Mouse (Mus musculus) spleen, adult 2 months (tissue): ENCODE measurements around the gene Cic. TPM values are rescaled to one million over a fixed set of nuclear protein-coding genes. Genes with fewer than 3 reads are reported as not detected.
"Not testable (repeated sequence)": the region's sequence is repeated elsewhere in the genome, so short reads cannot be mapped to it uniquely, and the experiment has no call there.

Experiments
- DNase-seq, 2 experiments: peaks; one replicate each; pipeline versions ENCODE4 v3.0.0 to v3.0.0-alpha.2; 2012 to 2021; ENCODE audit warnings: low spot score in 2 of 2, low read depth in 1 of 2
- H3K27ac ChIP-seq: fragments of 200-500 bp; 2 replicates; pipeline ENCODE4 v1.5.1; 2012; ENCODE audit warnings: low read length, inconsistent platforms; ENCODE audit not compliant: insufficient read depth
- H3K27me3 ChIP-seq: fragments of 200-500 bp; 2 replicates; pipeline ENCODE4 v1.6.1; 2012; ENCODE audit warnings: mild to moderate bottlenecking, moderate library complexity, low read length, inconsistent platforms; ENCODE audit not compliant: control insufficient read depth, insufficient read depth
- H3K36me3 ChIP-seq: fragments of 200-500 bp; 2 replicates; pipeline ENCODE4 v1.6.1; 2012; ENCODE audit warnings: mild to moderate bottlenecking, low read length, inconsistent platforms; ENCODE audit not compliant: control insufficient read depth, insufficient read depth
- H3K4me1 ChIP-seq: fragments of 200-500 bp; 2 replicates; pipeline ENCODE4 v1.6.1; 2011; ENCODE audit warnings: inconsistent platforms; ENCODE audit not compliant: control insufficient read depth, insufficient read depth, insufficient read length
- H3K4me3 ChIP-seq: fragments of 200-500 bp; 2 replicates; pipeline ENCODE4 v1.5.1; 2011; ENCODE audit warnings: mild to moderate bottlenecking, inconsistent platforms; ENCODE audit not compliant: insufficient read depth, insufficient read length; ENCODE audit errors: extremely low read depth
- CTCF ChIP-seq: fragments of 200-500 bp; IDR thresholded peaks from 2 replicates; pipeline ENCODE4 v1.5.1; 2011; ENCODE audit warnings: mild to moderate bottlenecking, inconsistent platforms; ENCODE audit not compliant: insufficient read depth, insufficient read length, insufficient replicate concordance; ENCODE audit errors: extremely low read depth
- POLR2A ChIP-seq: fragments of 200-500 bp; IDR thresholded peaks from 2 replicates; pipeline ENCODE4 v1.6.1; 2011; ENCODE audit warnings: low read depth, low read length, inconsistent platforms
- WGBS: fragments of 180-500 bp; shearing (Covaris S2); methylation state at CpG from one replicate; pipeline ENCODE4 v1.1.7; 2018; 5-methylcytosine and 5-hydroxymethylcytosine counted together
- polyA plus RNA-seq: library from polyadenylated mRNA; depleted of rRNA; stranded (reverse); fragments of >200 nt; gene quantifications from 2 replicates; pipeline ENCODE4 v1.2.3, GENCODE M21; 2012

Gene Cic
- polyA plus RNA-seq, 1 experiment = 112 TPM

DNA sequence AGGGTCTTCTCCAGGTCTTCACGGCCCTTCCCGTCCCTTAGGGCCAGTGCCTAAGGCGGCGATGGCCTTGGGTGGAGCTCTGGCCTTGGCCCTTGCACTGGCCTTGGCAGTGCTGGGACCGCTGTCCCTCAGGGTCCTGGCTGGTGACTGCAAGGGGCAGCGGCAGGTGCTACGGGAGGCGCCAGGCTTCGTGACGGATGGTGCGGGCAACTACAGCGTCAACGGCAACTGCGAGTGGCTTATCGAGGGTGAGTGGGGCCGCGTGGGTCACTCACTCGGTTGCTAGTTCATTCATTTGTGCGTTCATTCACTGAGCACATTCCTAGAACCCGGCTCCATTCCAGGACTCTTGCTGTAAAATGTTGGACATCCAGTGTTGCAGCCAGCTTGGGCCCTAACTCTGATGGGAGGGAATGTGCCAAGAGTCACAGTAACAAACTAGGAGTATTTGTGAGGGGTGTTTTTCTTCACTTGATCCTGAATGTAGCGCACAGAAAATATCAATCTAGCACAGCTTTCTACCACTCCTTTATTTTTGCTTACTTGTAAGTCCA lies 50.0 kb downstream of the Cic start:
- peaks cover 19% of the 10 kb centered on the region for H3K27me3 ChIP-seq
- 75% methylated on average over 21 of the region's 21 CpGs for WGBS
- peak overlapping the region; percentile 22; the same call in 1 of the 2 replicates for H3K4me3 ChIP-seq
- H3K27ac ChIP-seq = no peak overlapping the region; the same call in 1 of the 2 replicates
- TF ChIP-seq CTCF = no peak
- TF ChIP-seq POLR2A = no peak
- H3K4me1 ChIP-seq = peaks cover 18% of the 10 kb centered on the region
- no peak for DNase-seq
- H3K36me3 ChIP-seq = no peaks in the 10 kb centered on the region

DNA sequence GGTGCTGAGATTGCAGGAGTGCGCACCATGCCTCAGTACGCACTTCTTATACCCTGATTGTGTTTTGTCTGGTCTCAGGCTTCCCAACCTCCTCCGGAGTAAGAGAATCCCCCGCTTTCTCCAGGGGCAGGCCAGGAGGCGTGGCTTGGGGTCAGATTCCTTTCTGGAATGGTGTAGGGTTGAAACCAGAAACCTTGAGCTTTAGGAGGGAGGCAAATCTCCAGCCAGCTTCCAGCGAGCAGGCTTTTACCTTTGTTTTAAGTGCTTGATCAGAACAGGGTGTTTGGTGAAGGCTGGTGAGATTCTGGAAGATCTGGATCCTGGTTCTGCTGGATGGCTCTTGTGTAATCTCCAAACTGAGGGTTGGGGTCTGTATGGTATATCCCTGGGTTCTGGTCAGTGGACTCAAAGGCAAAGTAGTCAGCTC lies 54.6 kb downstream of the Cic start:
- Histone ChIP-seq H3K4me1 (0 out of 2 replicates have a peak, but pooled peaks cover 3% of the 10 kb centered on the region), H3K27me3 (no peaks in the 10 kb centered on the region), H3K4me3 (no peak overlapping the region), H3K27ac (no peak overlapping the region), H3K36me3 (no peaks in the 10 kb centered on the region)
- DNase-seq = no peak
- TF ChIP-seq CTCF = no peak
- no peak for TF ChIP-seq POLR2A
- WGBS = 80% methylated on average over 6 of the region's 6 CpGs

DNA sequence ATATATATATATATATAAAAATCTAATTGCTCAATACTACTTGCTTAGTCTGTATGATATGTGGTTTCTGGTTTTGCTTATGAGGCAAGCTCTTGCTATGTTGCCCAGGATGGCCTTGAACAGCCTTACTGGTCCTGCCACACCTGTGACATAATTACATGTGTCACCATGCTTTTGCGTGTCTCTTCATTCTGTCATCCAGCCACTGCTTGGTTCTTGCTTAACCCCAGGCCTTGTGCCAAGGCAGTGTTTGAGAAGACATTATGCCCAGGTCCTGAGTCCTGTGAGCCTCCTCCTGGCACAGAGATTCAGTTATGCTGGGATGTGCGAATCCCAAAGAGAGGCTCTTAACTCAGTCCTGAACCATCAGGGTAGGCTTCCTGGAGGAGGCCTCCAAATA lies 55.7 kb downstream of the Cic start:
- DNase-seq = no peak
- H3K27ac ChIP-seq = no peak overlapping the region
- 92% methylated on average over 2 of the region's 2 CpGs for WGBS
- no peaks in the 10 kb centered on the region for H3K27me3 ChIP-seq
- H3K4me1 ChIP-seq = no peaks in the 10 kb centered on the region
- TF ChIP-seq CTCF (no peak), POLR2A (no peak)
- no peaks in the 10 kb centered on the region for H3K36me3 ChIP-seq
- no peak overlapping the region for H3K4me3 ChIP-seq

DNA sequence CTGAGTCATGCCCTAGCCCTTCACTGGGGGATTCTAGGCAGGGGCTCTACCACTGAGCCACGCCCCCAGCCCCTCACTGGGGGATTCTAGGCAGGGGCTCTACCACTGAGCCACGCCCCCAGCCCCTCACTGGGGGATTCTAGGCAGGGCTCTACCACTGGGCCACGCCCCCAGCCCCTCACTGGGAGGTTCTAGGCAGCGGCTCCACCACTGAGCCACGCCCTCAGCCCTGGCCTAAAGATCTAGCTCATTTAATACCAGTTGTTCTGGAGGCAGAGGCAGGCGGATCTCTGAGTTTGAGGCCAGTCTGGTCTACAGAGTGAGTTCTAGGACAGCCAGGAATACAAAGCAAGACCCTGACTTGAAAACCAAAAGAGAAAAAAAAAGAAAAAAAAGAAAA lies 57.9 kb downstream of the Cic start:
- H3K36me3 ChIP-seq, H3K27me3 ChIP-seq, DNase-seq, H3K27ac ChIP-seq, H3K4me1 ChIP-seq, H3K4me3 ChIP-seq: not testable (repeated sequence)
- 84% methylated on average over 6 of the region's 6 CpGs for WGBS

DNA sequence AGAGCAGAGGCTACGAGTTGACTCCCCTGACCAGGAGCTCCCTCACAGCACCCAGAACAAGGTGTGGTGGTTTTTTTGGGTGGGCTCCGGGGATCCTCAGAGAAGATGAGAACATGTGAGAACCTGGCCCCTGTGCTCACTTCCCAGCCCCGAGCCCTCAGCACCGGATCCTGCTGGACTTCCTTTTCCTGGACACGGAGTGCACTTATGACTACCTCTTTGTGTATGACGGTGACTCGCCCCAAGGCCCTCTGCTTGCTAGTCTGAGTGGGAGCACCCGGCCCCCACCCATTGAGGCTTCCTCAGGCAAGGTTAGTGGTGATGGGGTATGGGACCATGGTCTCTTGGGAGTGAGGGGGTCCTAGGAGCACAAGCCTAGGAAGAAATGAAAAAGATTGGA lies 58.7 kb downstream of the Cic start:
- 58% methylated on average over 8 of the region's 8 CpGs for WGBS
- Histone ChIP-seq H3K4me3 (no peak overlapping the region), H3K36me3 (no peaks in the 10 kb centered on the region), H3K4me1 (no peaks in the 10 kb centered on the region), H3K27me3 (no peaks in the 10 kb centered on the region), H3K27ac (no peak overlapping the region)
- no peak for DNase-seq
- TF ChIP-seq CTCF (no peak), POLR2A (no peak)

DNA sequence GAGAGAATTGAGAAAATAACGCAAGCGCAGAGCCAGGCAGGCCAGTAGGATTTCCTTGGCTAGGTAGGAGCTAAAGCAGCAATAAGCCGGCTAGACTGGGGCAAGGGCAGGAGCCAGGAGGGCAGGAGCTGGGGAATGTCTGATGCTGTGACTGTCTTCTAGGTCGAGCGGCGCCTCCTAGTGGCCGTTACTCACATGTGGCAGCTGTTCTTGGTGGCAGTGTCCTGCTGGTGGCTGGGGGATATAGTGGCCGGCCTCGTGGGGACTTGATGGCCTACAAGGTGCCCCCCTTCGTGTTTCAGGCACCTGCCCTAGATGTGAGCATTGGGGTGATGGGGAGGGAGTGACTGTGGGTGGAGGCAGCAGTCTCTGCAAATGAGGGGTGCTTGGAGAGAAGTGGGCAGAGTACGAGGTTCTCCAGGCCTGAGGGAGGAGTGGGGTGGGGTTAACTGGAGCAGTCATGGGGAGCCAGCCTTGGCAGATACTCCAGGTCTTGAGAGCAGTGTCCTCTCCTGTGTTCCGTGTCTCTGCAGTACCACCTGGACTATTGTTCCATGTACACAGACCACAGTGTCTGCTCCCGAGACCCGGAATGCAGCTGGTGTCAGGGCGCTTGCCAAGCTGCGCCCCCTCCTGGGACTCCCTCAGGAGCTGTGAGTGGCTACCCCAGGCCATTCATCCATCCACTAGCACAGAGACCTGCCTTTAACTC lies 66.2 kb downstream of the Cic start:
- WGBS = 48% methylated on average over 16 of the region's 16 CpGs
- DNase-seq = peak; percentile 42 to 70
- no peak overlapping the region for H3K4me3 ChIP-seq
- H3K36me3 ChIP-seq = no peaks in the 10 kb centered on the region
- H3K27ac ChIP-seq = no peak overlapping the region
- TF ChIP-seq POLR2A = no peak
- TF ChIP-seq CTCF = peak; percentile 92
- no peaks in the 10 kb centered on the region for H3K27me3 ChIP-seq
- no peaks in the 10 kb centered on the region for H3K4me1 ChIP-seq

DNA sequence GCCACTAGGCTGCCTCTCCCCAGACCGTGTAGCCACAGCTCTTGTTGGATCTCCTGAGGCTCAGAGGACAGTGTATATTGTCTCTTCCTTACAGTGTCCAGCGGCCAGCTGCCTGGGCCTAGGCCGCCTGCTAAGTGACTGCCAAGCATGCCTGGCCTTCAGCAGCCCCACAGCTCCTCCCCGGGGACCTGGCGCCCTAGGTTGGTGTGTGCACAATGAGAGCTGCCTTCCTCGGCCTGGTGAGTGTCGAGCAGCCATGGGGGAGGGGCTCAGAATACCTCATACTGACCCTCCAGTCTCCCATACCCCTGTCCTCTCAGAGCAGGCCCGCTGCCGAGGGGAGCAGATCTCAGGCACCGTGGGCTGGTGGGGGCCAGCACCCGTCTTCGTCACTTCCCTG lies 67.0 kb downstream of the Cic start:
- H3K4me3 ChIP-seq = no peak overlapping the region
- H3K4me1 ChIP-seq = no peaks in the 10 kb centered on the region
- no peak overlapping the region for H3K27ac ChIP-seq
- TF ChIP-seq CTCF (no peak), POLR2A (no peak)
- no peak for DNase-seq
- no peaks in the 10 kb centered on the region for H3K36me3 ChIP-seq
- no peaks in the 10 kb centered on the region for H3K27me3 ChIP-seq
- WGBS = 82% methylated on average over 12 of the region's 12 CpGs
